Mouse (Mus musculus) ES-Bruce4 (cell line): ENCODE data around the gene Lifr.

ENCODE experiments used
- CTCF ChIP-seq: IDR thresholded peaks from one replicate; pipeline ENCODE4 v1.8.1; 2011; ENCODE audit warnings: low read depth, low read length
- POLR2A ChIP-seq: IDR thresholded peaks from one replicate; pipeline ENCODE4 v1.8.1; 2011; ENCODE audit warnings: low read length; ENCODE audit not compliant: insufficient read depth

- TF ChIP-seq CTCF (no peak), POLR2A (no peak)
Observed at GRCm38 (mm10) chr15:7108160-7108559, 17.7 kb downstream of the Lifr start.
